Mouse (Mus musculus): Measurements from ENCODE around the gene Igfbp4. TPM values are rescaled to one million over a fixed set of nuclear protein-coding genes. Genes with fewer than 3 reads are reported as not detected.

Igfbp4 gene
- total and polyA plus RNA-seq, 3 experiments: 89.8 to 221 TPM; not detected in 1

GRCm38 (mm10) chr11:99084366-99084765 lies 43.3 kb downstream of the Igfbp4 start:
- H3K4me1 ChIP-seq (ENCODE audit: control insufficient read depth in 1 of 2, insufficient read depth in 2 of 2, low read length in 2 of 2): no peaks in the 10 kb centered on the region
- peaks cover 7 to 9% of the 10 kb centered on the region in 2 experiments; a peak in 3 of 4 replicates for H3K27me3 ChIP-seq (ENCODE audit: control insufficient read depth in 1 of 2, insufficient read depth in 2 of 2, low read length in 2 of 2)

GRCm38 (mm10) chr11:99088486-99088885 lies 47.4 kb downstream of the Igfbp4 start:
- Histone ChIP-seq H3K36me3 (ENCODE audit: control insufficient read depth in 1 of 2, insufficient read depth in 2 of 2, low read length in 2 of 2) (peaks cover 0 to 12% of the 10 kb centered on the region in 2 experiments; a peak in 2 of 4 replicates), H3K4me1 (ENCODE audit: control insufficient read depth in 1 of 2, insufficient read depth in 2 of 2, low read length in 2 of 2) (peaks cover 5 to 18% of the 10 kb centered on the region in 2 experiments), H3K9ac (ENCODE audit: control insufficient read depth, low read depth, low read length, poor library complexity, severe bottlenecking) (no peak overlapping the region), H3K9me3 (replicated peaks; ENCODE audit: insufficient read depth, low read length) (no peaks in the 10 kb centered on the region), H3K4me3 (ENCODE audit: control insufficient read depth in 1 of 2, insufficient read depth in 1 of 2, low read depth in 2 of 2, low read length in 2 of 2) (no peak overlapping the region), H3K79me2 (ENCODE audit: control insufficient read depth, insufficient read depth, low read length, poor library complexity) (no peaks in the 10 kb centered on the region), H3K27me3 (ENCODE audit: control insufficient read depth in 1 of 2, insufficient read depth in 2 of 2, low read length in 2 of 2) (peaks cover 0 to under 1% of the 10 kb centered on the region in 2 experiments; a peak in 2 of 4 replicates), H3K27ac (ENCODE audit: control insufficient read depth, low read depth, low read length) (no peak overlapping the region)
- DNase-seq (ENCODE audit: low read depth, low spot score): no peak
- TF ChIP-seq TBP (IDR thresholded peaks at IDR 0.05; ENCODE audit: low read depth, low read length) (peak; percentile 80), SIN3A (IDR thresholded peaks at IDR 0.05; ENCODE audit: low read length) (no peak)

More at GRCm38 (mm10) chr11:99084366-99084765, 43.3 kb downstream of the Igfbp4 start:
- H3K9ac ChIP-seq (ENCODE audit: control insufficient read depth, low read depth, low read length, poor library complexity, severe bottlenecking): no peak overlapping the region
- no peaks in the 10 kb centered on the region for H3K9me3 ChIP-seq (replicated peaks; ENCODE audit: insufficient read depth, low read length)
- no peak overlapping the region for H3K27ac ChIP-seq (ENCODE audit: control insufficient read depth, low read depth, low read length)
- no peaks in the 10 kb centered on the region for H3K36me3 ChIP-seq (ENCODE audit: control insufficient read depth in 1 of 2, insufficient read depth in 2 of 2, low read length in 2 of 2)
- DNase-seq (ENCODE audit: low read depth, low spot score): no peak
- no peak overlapping the region for H3K4me3 ChIP-seq (ENCODE audit: control insufficient read depth in 1 of 2, insufficient read depth in 1 of 2, low read depth in 2 of 2, low read length in 2 of 2)
- no peaks in the 10 kb centered on the region for H3K79me2 ChIP-seq (ENCODE audit: control insufficient read depth, insufficient read depth, low read length, poor library complexity)
- TF ChIP-seq MEF2A (IDR thresholded peaks at IDR 0.05; ENCODE audit: extremely low read depth, insufficient replicate concordance, low read depth, low read length, poor library complexity, severe bottlenecking): no peak
- no peak for TF ChIP-seq SIN3A (IDR thresholded peaks at IDR 0.05; ENCODE audit: low read length)
- no peak for TF ChIP-seq GABPA (IDR thresholded peaks at IDR 0.05; ENCODE audit: low read depth, low read length)
- TF ChIP-seq CHD1 (IDR thresholded peaks at IDR 0.05; ENCODE audit: low read depth, low read length): no peak
- no peak for TF ChIP-seq ELF1 (IDR thresholded peaks at IDR 0.05; ENCODE audit: low read depth, low read length)
- no peak for TF ChIP-seq RCOR1 (IDR thresholded peaks at IDR 0.05; ENCODE audit: low read depth, low read length)
- no peak for TF ChIP-seq NRF1 (IDR thresholded peaks at IDR 0.05; ENCODE audit: insufficient read depth, low read depth, low read length, poor library complexity, severe bottlenecking)
- no peak for TF ChIP-seq MAZ (IDR thresholded peaks at IDR 0.05; ENCODE audit: low read depth, low read length)

DNA sequence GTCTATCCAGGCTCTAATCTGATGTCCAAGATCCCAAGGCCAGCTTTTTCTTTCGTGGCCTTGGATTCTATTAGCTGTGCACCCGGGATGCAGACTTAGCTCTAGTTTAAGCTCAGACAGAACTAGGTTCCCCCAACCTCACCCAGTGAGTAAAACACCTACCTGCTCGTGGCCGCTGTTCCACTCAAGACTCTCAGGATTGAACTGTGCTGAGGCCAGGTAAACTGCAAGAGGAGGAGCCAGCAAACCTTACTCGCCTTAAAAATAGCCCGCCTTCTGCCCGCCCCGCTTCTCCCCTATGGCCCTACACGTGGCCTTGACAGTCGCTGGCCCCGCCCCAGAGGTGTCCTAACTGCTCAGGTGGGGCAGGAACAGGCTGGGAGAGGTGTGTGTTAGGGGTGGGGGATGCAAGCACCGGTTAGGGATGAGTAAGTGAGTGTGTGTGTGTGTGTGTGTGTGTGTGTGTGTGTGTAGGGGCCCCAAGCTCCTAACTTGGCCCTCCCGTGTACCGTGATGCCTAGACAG lies 48.1 kb downstream of the Igfbp4 start, which contains the start of gene Tns4:
TSS of gene Tns4 (minus strand) at position 230 of the 525 bp plus-strand sequence.
- Histone ChIP-seq H3K79me2 (ENCODE audit: control insufficient read depth, insufficient read depth, low read length, poor library complexity) (no peaks in the 10 kb centered on the region), H3K36me3 (ENCODE audit: control insufficient read depth in 1 of 2, insufficient read depth in 2 of 2, low read length in 2 of 2) (peaks cover 0 to 12% of the 10 kb centered on the region in 2 experiments; a peak in 2 of 4 replicates), H3K9me3 (replicated peaks; ENCODE audit: insufficient read depth, low read length) (no peaks in the 10 kb centered on the region), H3K4me3 (ENCODE audit: control insufficient read depth in 1 of 2, insufficient read depth in 1 of 2, low read depth in 2 of 2, low read length in 2 of 2) (no peak within 1 kb of the TSS), H3K27me3 (ENCODE audit: control insufficient read depth in 1 of 2, insufficient read depth in 2 of 2, low read length in 2 of 2) (no peaks in the 10 kb centered on the region; a peak in 1 of 4 replicates), H3K4me1 (ENCODE audit: control insufficient read depth in 1 of 2, insufficient read depth in 2 of 2, low read length in 2 of 2) (peaks cover 5 to 24% of the 10 kb centered on the region in 2 experiments), H3K9ac (ENCODE audit: control insufficient read depth, low read depth, low read length, poor library complexity, severe bottlenecking) (no peak within 1 kb of the TSS), H3K27ac (ENCODE audit: control insufficient read depth, low read depth, low read length) (no peak within 1 kb of the TSS)
- TF ChIP-seq SIN3A (IDR thresholded peaks at IDR 0.05; ENCODE audit: low read length) (no peak), POLR2AphosphoS2 (IDR thresholded peaks at IDR 0.05; ENCODE audit: low read length) (no peak), ETS1 (IDR thresholded peaks at IDR 0.05; ENCODE audit: low read depth, low read length) (no peak), JUND (IDR thresholded peaks at IDR 0.05; ENCODE audit: low read depth, low read length) (no peak), GABPA (IDR thresholded peaks at IDR 0.05; ENCODE audit: low read depth, low read length) (no peak), UBTF (IDR thresholded peaks at IDR 0.05; ENCODE audit: borderline replicate concordance, insufficient read depth, low read depth, low read length) (no peak), CHD1 (IDR thresholded peaks at IDR 0.05; ENCODE audit: low read depth, low read length) (no peak), ZKSCAN1 (IDR thresholded peaks at IDR 0.05; ENCODE audit: low read depth, low read length) (no peak), USF1 (IDR thresholded peaks at IDR 0.05; ENCODE audit: low read depth, low read length) (no peak), POLR2A (IDR thresholded peaks at IDR 0.05; ENCODE audit: control insufficient read depth in 1 of 2, insufficient read depth in 1 of 2, low read depth in 1 of 2, low read length in 2 of 2, poor library complexity in 1 of 2) (no peak), CTCF (IDR thresholded peaks at IDR 0.05 in 2 of 3, conservative IDR thresholded peaks at IDR 0.05 in 1 of 3; ENCODE audit: control insufficient read depth in 1 of 3, insufficient read depth in 1 of 3, low read depth in 2 of 3, low read length in 3 of 3, poor library complexity in 1 of 3, severe bottlenecking in 1 of 3) (no peak), MYC (IDR thresholded peaks at IDR 0.05; ENCODE audit: low read depth, low read length) (no peak), TAL1 (IDR thresholded peaks at IDR 0.05; ENCODE audit: low read length) (no peak), MXI1 (IDR thresholded peaks at IDR 0.05; ENCODE audit: low read depth, low read length) (no peak)
- DNase-seq (ENCODE audit: low read depth, low spot score): no peak
